Mouse (Mus musculus) brain, embryonic 14.5 days (tissue): ENCODE measurements at regions not wholly inside any gene's neighbourhood (a gene's known extent, or its start where the extent isn't known, plus 50 kb on each side); places are given as distances from the start of the nearest gene placed in this dataset.

ENCODE experiments used
- CTCF ChIP-seq: fragments of 200-500 bp; IDR thresholded peaks from 2 replicates; pipeline ENCODE4 v1.5.1; 2012; ENCODE audit warnings: inconsistent platforms, mild to moderate bottlenecking, moderate library complexity, borderline replicate concordance; ENCODE audit not compliant: insufficient read depth, insufficient read length; ENCODE audit errors: extremely low read depth
- POLR2A ChIP-seq: fragments of 200-500 bp; IDR thresholded peaks from 2 replicates; pipeline ENCODE4 v1.6.1; 2012; ENCODE audit warnings: mild to moderate bottlenecking, inconsistent platforms, borderline replicate concordance; ENCODE audit not compliant: poor library complexity, insufficient read depth, insufficient read length, severe bottlenecking; ENCODE audit errors: extremely low read depth

- no peak for TF ChIP-seq CTCF
- TF ChIP-seq POLR2A: no peak
Measured at GRCm38 (mm10) chr3:38052941-38053340, 328.7 kb upstream of the Gm5148 start.
